Mouse (Mus musculus) v-Abl transformed pro-B cells (cell line): ENCODE measurements around the gene Cdr2.

ENCODE experiments used
- in situ Hi-C, 2 experiments: fragments of 400-800 bp; cut with MboI; formaldehyde crosslinking; loops; one replicate each; pipeline ENCODE4 v1.15.1; 2025; ENCODE audit not compliant: unreplicated experiment in 2 of 2

Gene Cdr2

DNA sequence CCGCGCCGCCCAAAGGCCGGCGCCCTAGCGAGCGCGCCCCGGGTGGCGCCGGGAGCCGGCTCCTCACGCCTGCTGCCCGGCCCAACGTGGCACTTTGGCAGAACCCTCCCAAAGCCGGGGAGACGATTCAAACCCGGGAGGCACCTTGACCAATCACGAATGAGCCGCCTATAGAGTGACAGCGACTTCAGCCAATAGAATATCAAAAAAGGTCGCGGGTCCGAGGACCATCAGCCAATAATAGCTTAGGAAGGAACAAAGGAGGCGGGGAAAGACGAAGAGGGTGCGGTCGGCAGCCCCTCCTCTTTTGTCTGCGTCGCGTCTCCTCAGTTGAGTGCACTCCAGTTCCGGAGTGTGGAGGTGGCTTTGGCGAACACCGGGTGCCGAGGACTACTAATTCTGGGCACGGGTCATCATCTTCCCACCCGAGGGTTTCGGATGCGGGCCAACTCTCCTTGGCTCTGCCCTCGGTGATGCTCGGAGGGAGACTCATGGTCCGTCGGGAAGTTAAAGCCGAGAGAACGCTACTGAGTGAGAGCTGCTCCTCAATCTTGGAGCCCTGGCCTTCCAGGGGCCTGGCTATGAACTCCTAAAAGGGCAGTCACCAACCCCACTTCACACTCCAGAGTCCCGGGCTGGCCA, at the start of gene Cdr2, which contains the start of gene Mfsd13b:
Gene Cdr2 (minus strand): TSS at position 113 of the 642 bp plus-strand sequence.
Gene Mfsd13b (plus strand): TSS at position 310 of the 642 bp plus-strand sequence.
- in situ Hi-C loops: no loop called here

DNA sequence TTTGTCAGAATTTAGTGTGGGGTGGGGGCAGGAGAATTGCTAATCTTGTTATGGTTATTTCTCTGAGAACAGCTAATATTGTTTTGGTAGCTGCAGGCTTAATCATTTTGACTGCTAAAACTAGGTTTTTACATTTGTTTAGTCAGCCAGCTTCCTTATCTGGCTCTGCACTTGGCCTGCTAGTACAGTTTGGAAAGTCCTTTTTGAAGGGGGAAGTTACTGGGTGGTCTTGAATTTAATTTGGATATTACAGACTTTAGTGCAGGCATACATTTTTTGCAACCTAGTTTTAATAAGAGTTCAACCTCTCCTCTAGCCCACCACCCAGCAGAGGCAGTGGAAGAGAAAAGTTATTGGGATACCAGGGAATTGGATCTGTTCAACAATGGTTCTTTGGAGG, 47.8 kb upstream of the Cdr2 start:
- in situ Hi-C loops: loop anchor here (5.0 to 10.0 kb wide), 2 partner anchors 43 to 195 kb away; no protein-coding TSS in a partner anchor

DNA sequence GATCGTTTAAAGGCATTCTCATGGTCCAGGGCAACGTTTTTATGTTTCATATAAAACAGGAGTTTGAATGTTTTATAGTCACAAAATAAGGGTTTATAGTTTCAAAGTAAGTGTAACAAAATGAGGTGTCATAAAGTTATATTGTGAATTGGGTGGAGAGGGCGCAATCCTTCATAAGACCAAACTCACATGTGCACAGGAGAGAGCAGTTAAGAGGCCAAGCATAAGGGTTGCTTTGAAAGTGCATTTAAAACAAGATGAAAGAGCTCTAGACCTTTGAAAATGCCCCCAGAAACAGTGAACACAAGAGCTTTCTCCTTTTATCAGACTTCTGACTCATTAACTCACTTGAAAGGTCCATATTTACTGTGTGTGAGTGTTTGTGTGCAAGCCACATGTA, 44.2 kb upstream of the Cdr2 start:
- in situ Hi-C loops: loop anchor here in 1 of 2 experiments (5.0 kb wide), 1 partner anchor 39 kb away; no protein-coding TSS in a partner anchor

DNA sequence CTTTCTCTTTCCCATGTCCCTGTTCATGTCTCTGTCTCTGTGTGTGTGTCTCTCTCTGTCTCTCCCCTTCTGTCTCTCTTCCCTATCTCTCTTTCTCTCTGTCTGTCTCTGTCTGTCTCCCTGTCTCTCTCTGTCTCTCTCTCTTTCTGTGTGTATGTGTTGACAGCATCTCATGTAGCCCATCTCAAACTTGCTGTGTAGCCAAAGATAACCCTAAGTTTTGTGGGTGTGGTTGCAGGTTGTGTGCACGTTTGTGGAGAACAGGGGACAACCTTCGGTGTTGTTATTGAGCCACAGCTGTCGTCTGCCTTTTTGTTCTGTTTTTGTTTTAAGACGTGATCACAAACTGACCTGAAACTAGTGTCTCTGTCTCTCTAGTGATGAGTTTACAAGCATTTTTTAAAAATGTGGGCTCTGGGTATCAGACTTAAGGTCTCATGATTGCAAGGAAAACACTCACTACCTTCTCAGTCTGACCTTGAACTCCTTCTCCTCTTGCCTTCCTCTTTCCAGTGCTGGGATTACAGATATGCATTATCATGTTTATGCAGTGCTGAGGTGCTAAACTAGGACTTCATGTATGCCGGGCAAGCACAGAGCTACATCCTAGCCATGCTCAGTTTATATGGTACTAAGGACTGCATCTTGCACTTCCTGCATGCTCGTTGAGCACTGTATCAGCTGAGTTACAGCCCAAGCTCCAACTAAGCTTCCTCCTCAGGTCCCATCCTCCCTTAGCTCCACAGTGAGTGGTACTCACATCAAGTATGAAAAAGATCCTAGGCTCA, 43.3 kb upstream of the Cdr2 start:
- in situ Hi-C loops: loop anchor here in 1 of 2 experiments (5.0 kb wide), 1 partner anchor 38 kb away; no protein-coding TSS in a partner anchor

DNA sequence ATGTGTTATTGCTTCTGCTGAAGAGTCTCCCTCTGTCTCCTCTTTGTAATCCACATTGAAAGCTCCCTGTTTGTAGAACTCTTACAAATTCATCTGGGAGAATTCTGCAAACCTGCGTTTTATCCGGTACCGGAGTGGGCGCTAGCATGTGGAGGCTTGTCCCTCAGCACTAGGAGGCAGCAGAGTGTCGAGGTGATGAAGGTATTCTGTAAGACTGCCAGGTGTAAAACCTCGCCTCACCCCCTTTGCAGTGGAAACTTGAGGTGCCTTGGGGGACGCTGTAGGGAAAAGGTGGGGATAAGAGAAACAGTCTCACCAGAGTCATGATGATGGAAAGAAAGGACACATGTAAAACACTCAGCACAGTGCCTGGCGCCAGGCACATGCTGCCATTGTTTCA, 38.2 kb upstream of the Cdr2 start:
- in situ Hi-C loops: no loop called here

DNA sequence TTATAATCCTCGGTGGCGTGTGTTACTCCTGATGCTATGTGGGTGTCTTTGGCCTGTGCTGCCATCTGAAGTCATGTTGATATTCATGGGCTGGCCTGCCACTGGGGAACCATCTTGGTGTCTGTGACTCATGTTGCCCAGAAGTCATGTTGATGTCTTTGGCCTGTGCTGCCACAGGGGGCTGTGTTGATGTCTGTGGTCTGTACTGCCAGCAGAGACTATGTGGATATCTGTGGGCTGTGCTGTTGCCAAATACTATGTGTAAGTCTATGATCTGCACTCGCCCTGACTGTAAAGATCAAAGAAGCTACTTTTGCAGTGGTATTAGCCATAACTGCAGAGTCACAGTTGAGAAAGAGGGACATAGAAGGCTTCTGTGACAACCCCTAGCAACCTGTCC, 36.7 kb upstream of the Cdr2 start:
- in situ Hi-C loops: no loop called here

DNA sequence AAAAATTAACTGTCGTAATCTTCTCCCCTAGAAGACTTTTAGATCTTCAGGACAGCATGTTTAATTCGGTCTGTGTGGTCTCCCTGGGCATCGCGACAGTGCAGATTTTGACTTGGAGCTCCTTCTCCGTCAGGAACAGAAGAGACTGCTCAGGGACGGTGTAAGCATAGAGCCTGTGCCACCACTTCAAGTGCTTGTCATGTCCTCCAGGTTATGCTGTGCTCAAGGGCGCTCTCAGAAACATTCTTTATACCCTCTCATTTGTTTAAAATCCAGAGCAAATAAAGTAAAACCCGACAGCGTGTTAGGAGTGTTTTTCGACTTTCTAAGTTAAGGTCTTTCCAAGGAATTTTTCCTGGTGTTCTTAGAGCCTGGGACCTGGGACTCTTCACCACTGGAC, 32.4 kb upstream of the Cdr2 start:
- in situ Hi-C loops: no loop called here

DNA sequence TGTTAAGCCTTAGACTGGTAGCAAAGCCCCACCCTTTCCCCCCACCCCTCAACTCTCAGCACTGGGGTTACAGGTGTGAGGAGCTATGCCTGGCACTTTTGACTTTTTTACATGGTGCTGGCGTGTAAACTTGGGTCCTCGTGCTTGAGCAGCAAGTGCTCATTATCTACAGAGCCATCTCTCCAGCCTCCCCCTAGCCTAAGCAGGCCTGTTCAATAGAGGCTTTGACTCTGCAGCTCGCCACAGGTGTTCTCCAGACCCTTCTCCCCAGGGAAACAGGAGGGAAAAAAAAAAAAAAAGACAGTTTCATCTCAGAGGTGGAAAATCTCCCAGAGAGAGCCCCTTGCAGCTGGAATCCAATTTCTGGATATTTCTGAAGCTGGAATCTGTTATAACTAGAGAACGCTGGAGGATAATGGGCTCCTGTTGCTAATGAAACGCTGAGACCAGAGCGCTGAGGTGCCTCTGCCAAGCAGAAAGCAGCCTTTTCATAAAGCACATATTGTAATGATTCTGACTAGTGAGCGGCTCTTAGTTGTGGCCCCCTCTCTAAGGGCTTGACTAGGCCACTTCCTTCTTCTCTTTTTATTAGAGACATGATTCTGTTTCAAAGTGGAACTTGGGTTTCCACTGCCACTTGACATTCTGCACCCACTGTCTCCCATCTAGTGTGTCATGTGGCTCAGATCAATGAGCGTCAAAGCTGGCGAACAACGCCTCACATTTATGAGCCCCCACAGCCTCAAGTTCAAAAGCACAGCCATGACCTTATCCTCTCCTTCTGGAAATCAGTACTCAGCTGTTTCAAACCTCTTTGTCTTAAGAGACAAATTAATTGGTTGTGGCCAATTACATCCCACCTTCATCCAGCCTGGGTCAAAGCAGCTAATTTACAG, 29.9 kb upstream of the Cdr2 start:
- in situ Hi-C loops: no loop called here

DNA sequence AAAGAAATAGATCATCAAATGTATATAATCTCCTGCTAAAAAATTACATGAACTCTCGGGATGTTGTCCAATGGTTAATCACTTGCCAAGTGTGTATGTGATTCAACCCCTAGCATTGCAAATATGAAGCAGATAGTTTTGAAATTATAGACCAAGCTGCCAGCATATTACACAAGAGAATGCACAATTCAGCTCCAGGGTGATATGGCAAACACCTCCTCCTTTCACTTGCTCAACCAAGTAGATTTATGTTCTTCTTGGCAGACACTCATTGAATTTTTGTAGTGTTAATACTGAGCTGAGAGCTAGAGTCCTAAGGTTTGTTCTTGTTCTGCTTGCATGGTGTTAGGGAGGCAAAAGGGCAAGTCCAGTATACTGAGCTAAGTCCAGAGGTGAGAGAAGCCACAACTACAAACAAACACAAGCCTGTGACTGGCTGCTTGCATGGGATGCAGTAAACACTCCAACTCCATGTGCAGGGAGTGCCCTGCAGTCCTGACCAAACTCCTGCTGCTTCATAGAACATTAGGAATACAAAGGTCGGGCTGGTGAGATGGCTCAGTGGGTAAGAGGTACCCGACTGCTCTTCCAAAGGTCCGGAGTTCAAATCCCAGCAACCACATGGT, 21.8 kb upstream of the Cdr2 start:
- in situ Hi-C loops: no loop called here

DNA sequence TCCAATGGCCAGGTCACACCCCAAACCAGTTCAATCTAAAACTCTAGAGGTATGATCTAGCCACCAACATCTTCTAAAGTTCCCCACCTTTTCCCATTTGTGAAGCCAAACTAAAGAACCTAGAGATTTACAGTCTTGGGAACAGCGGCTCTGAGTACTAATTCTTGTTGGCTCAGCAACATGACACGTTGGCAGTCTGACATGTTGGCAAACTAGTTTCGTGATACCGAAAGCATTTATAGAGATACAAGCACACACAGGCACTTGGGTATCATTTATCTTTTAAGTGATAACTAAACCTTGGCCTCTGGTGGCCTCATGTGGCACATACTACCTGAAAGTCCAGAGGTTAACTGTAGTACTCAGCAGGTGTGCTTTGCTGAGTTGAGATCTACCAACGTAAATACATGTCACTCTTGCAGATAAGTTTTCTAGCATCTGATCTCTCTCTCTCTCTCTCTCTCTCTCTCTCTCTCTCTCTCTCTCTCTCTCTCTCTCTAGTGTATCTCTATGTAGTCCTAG, 20.4 kb upstream of the Cdr2 start:
- in situ Hi-C loops: no loop called here

DNA sequence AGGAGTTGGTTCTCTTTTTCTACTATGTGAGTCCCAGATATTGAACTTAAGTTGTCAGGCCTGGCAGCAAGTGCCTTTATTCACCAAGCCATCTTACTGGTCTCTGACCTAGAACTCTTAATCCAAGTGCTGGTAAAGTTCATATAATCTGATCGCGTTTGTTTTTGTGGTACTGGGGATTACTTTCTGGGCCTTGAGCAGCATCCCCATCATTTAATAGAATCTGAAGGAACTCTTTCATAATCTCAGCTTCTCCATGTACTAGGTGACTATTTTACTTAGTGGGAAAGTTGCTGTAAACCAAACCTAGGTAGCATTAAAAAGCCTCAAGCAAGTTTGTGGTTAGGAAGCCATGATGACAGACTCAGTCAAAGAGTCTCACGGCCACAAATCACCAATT, 19.8 kb upstream of the Cdr2 start:
- in situ Hi-C loops: no loop called here

DNA sequence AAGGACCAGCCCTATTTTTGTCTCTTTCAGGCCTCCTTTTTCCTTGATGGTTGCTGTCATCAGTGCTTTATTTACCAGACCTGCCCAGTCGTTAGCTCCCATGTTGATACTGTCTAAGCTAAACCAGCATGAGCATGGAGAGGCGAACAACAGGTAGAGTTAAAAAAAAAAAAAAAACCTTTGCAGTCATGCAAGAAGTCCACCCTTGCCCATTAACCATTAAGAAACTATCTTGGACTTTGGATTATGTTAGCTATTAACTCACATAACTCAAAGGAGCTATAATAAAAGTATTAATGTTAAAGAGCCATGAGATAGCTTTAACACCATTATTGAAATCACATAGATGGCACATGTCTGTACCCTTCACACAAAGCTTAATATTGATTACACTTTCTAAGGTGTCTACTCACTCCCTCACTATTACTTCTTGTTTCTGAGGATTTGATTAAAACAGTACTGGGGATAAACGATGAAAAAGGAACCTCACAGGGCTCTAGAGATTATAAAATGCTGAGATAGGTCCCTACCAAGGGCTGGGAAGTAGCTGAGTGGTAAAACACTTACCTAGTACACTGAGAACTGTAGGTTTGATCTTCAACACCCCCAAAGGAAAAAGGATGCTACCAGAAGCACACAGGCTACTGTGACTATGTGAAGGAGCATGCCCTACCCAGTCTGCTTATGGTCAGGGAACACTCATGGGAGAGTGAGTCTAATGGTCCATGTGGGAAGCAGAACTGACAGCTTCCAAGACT, 18.1 kb upstream of the Cdr2 start:
- in situ Hi-C loops: no loop called here

DNA sequence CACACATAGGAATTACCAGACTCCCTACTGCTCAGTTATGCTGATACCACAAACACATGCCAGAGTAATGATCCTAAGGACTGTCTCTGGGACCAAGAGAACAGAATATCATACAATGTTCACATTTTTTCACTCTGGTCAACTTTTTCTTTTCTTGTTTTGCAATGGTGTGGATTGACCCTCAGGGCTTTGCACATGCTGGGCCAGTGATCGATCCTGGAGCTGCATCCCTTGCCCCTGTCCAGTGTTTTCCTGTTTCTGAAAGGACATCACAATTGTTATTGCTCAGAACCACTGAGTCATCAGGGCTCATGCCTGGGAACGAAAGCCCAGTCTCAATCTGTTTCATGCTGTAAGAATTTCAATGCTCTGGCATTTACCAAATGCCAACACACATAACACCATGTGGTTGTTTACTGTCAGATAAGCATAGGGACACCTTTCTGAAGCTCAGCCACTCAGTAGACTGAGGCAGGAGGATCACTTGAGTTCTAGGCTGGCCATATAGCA, 17.0 kb upstream of the Cdr2 start:
- in situ Hi-C loops: no loop called here

DNA sequence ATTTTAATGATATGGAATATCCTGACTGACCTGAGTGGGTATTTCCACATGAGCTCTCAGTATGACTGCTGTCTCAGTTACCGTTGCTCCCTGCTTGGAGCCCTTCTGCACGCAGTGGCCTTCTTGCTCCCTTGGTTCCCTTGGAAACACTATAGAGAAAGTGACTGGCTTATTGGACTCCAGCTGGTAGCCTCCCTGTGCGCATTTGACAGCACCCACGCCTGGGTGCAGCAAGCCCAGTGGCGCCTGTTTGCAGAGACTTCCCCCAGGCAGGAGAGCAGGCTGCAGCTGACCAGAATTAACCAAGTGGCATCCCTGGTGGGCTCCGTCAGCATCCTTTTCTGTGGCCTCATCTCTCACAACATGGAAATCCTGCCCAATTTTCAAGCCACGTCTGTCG, 9.1 kb upstream of the Cdr2 start:
- in situ Hi-C loops: no loop called here

DNA sequence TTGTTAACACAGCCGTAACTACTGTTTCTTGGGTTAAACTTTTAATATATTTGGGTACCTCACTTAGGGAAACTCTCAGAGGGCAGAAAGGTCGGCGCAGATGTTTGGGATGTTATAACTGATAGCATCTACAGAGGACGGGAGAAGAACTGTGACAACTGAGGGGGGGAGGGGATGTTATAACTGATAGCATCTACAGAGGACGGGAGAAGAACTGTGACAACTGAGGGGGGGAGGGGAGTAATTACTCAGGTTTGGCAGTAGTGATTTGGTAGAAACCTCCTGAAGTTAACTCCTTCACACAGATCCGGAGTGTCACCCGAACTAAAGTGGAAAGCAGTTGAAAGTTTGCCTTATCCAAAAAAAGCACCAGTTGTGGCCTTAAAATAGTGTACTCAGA, 856 bp upstream of the Cdr2 start:
- in situ Hi-C loops: no loop called here

DNA sequence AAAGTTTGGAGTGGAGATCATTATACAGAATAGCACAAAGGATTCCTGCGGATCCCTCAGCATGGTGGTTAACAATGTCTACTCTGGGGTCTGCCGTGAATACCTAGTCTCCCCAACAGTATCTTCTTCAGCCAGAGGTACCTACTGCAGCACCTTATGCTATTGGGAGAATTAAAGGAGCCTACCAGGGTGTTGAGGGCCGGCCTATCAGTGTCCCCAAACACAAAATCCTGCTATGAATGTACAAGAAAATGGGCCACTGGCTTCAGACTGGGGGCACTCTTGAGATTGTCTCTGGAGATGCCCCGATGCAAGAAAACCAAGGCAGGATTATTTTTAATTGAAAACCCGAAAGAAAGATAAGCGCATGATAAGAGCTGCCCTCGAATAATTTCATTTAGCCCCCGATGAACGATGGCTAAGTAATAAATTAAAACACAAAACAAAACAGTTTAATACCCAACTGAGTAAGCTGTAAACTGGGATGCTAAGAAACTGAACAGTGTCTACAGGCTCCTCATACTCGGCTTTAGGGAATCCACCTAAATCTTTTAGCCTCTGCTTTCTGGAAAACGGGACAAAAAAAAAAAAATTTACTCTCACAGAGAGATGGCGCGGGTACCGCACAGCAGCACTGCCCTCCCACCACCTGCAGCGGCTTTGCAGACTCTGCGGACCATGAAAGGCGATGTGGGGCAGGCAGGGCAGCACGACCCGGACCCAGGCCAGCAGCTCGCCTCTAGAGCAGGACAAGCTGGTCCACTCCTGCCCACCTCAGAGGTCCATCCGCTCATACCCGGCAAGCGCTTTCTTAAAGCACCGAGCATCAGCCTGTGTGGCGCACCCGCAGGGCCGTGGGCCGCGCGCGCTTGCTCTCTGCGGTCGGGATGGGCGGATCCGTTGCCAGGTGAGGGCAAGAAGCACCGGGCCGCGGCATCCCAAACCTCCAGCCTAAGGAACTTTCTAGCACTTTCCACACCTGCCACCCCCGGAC, 884 bp downstream of the Cdr2 start:
- in situ Hi-C loops: no loop called here

DNA sequence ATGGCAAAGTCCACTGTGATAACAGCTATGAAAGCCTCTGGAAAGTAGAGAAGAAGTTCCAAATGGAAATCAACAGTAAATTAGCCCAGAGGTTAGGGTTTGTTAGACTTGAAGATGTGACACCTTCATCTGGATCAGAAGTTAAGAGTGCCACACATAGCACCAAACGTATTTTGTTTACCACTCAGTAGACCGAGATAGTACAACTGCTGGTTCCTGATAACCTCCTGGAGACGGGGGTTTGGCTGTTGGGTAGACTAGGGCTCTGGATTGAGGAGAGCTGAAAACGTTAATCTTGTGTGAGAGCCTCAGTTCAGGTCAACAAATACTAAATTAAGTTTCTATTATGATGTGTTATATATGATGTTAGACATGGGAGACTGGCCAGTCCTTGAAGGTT, 2.1 kb downstream of the Cdr2 start:
- in situ Hi-C loops: no loop called here

DNA sequence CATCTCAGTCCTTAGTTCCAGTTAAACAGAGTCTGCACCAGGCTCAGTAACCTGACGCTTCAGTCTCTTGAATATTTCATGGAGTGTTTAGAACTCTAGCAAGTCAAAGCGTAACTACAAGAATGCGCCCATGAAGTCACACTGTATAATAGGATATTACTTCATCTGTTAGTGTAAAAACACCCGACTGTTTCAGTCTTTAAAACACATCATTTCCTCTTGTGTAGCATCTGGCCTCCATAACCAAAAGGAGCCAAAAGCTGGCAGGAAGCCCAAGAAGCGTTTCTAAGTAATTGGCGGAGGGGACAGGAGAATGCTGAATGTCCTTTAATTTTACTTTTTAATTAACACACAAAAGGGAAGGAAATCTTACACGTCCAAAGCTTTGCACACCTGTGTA, 5.0 kb downstream of the Cdr2 start:
- in situ Hi-C loops: no loop called here
